Mouse (Mus musculus) small intestine, adult 2 months (tissue): ENCODE results near the gene St6galnac3.

Source experiments
- CTCF ChIP-seq: fragments of 200-500 bp; IDR thresholded peaks from 2 replicates; pipeline ENCODE4 v1.5.1; 2012; ENCODE audit warnings: low read depth, mild to moderate bottlenecking, control low read depth, inconsistent platforms, low read length, moderate library complexity, mixed read lengths; ENCODE audit not compliant: insufficient replicate concordance, insufficient read length; ENCODE audit errors: extremely low read depth
- POLR2A ChIP-seq: fragments of 200-500 bp; IDR thresholded peaks from 2 replicates; pipeline ENCODE4 v1.6.1; 2012; ENCODE audit warnings: low read depth, mild to moderate bottlenecking, control low read depth, inconsistent platforms, low read length, moderate library complexity

DNA sequence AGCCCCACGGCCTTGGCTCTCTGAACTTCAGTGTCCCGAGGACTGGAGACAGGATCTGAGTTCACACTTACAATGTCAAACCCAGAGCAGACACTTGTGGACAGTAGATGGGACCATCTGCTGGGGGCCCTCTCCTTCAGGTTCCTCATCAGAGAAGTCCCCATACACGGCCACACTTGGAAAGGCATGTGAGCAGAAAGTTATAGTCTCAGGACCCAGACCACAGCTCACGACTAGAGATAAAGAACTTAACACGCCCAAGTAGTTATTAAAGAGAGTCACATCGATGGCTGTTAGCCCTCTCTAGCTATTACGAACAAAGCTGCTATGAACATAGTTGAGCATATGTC is 88.2 kb downstream of the St6galnac3 start:
- TF ChIP-seq CTCF (no peak), POLR2A (no peak)
